Mouse (Mus musculus) urinary bladder, adult 2 months (tissue): ENCODE measurements around the gene Itsn1. TPM values are rescaled to one million over a fixed set of nuclear protein-coding genes. Genes with fewer than 3 reads are reported as not detected.

Source experiments
- DNase-seq: peaks from one replicate; pipeline ENCODE4 v3.0.0; 2022; ENCODE audit warnings: low spot score
- polyA plus RNA-seq: library from polyadenylated mRNA; depleted of rRNA; stranded (reverse); fragments of >200 nt; gene quantifications from 2 replicates; pipeline ENCODE4 v1.2.3, GENCODE M21; 2012; rRNA removed

Itsn1 gene
- polyA plus RNA-seq, 1 experiment = 26.0 TPM

GRCm38 (mm10) chr16:91942201-91942600 lies 213.1 kb downstream of the Itsn1 start:
- DNase-seq = no peak

- no peak for DNase-seq
Observed at GRCm38 (mm10) chr16:91946261-91946660, 217.2 kb downstream of the Itsn1 start.

GRCm38 (mm10) chr16:91947093-91947492 lies 218.0 kb downstream of the Itsn1 start:
- DNase-seq = no peak

- no peak for DNase-seq
Observed at GRCm38 (mm10) chr16:91953967-91954366, 224.9 kb downstream of the Itsn1 start.

- DNase-seq = no peak
Observed at GRCm38 (mm10) chr16:91954766-91955165, 225.7 kb downstream of the Itsn1 start.

GRCm38 (mm10) chr16:91962204-91962893 lies 233.3 kb downstream of the Itsn1 start:
- no peak for DNase-seq

GRCm38 (mm10) chr16:91962894-91963555 lies 233.9 kb downstream of the Itsn1 start:
- DNase-seq = no peak

GRCm38 (mm10) chr16:91963556-91963900 lies 234.4 kb downstream of the Itsn1 start:
- DNase-seq = no peak

GRCm38 (mm10) chr16:91964308-91965178 lies 235.5 kb downstream of the Itsn1 start:
- no peak for DNase-seq

- DNase-seq = no peak
Observed at GRCm38 (mm10) chr16:91968725-91969124, 239.6 kb downstream of the Itsn1 start.

- DNase-seq = no peak
Observed at GRCm38 (mm10) chr16:91969516-91970031, 240.5 kb downstream of the Itsn1 start.

Other genes with a start within 250 kb of the Itsn1 start
- gene Ifnar1, start 244.0 kb upstream of the Itsn1 start, polyA plus RNA-seq = 30.8 and 33.2 TPM in 2 replicates
- 32.1 and 34.3 TPM in 2 replicates for gene Ifngr2, start 182.2 kb upstream of the Itsn1 start, polyA plus RNA-seq
- gene Tmem50b, start 131.5 kb upstream of the Itsn1 start, polyA plus RNA-seq = 78.0 and 80.8 TPM in 2 replicates
- gene Dnajc28, start 110.3 kb upstream of the Itsn1 start, polyA plus RNA-seq = 3.3 and 4.2 TPM in 2 replicates
- gene Gart, start 82.3 kb upstream of the Itsn1 start, polyA plus RNA-seq = 35.4 and 40.2 TPM in 2 replicates
- gene Son, start 81.8 kb upstream of the Itsn1 start, polyA plus RNA-seq = 302 and 367 TPM in 2 replicates
- 7.6 and 13.6 TPM in 2 replicates for gene Donson, start 40.5 kb upstream of the Itsn1 start, polyA plus RNA-seq
- gene Cryzl1, start 306 bp upstream of the Itsn1 start, polyA plus RNA-seq = 53.7 and 66.1 TPM in 2 replicates